Mouse (Mus musculus) left cerebral cortex, adult 18-20 months (tissue): ENCODE results near the gene Tnfsf13. TPM values are rescaled to one million over a fixed set of nuclear protein-coding genes. Genes with fewer than 3 reads are reported as not detected.

Source experiments
- DNase-seq, 2 experiments: peaks; one replicate each; pipeline ENCODE4 v3.0.0; 2021 to 2022; ENCODE audit warnings: low spot score in 2 of 2, mixed read lengths in 1 of 2
- microRNA-seq, 2 experiments: library from miRNA; unstranded; fragments of <30 nt; microRNA quantifications; one replicate each; pipeline ENCODE4 v1.2.0; 2021
- total RNA-seq, 2 experiments: library from RNA; stranded (reverse); gene quantifications; 2 replicates each; pipeline ENCODE4 v1.2.3; 2021

Gene Tnfsf13
- total RNA-seq, 2 experiments from 2014 or later = 1.6 to 2.9 TPM

DNA sequence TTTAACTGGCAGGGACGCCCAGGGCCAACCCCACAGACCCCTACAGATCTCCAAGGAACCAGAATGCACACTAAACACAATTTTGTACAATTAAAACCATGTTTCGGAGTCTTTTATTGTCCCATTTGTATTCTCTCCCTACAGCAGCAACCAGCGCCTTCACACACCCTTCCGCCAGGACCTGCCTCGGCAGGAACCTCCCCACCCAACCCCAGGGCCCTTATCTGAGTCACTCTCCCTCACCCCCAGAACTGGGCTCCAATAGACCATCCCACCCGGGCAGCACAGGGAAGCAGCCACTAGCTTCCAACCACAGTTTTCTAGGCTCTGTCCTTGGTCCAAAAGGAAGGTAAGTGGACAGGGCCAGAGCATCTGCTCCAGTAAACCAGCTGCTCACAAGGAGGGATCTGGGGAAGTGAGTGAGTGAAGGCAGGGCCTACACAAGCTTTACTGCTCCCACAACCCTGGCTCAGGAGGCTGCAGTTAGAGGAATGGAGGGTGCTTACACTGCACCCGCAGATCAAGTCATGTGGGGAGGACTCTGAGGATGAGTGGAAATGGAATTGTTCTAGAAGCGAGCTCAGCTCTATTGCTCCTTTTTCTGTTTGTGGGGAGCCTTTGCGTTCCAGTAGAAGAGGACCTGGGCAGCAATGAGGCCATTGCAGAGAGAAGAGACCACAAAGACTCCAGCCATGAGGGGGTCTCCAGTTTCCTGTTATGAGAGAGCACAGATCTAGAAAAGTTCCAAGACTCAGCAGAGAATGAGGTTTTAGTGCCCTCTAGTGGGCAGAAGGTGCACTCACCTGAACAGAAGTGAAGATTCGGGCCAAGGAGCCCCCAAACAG, 28.7 kb downstream of the Tnfsf13 start:
- peak in 1 of 2 experiments; percentile 44 for DNase-seq

DNA sequence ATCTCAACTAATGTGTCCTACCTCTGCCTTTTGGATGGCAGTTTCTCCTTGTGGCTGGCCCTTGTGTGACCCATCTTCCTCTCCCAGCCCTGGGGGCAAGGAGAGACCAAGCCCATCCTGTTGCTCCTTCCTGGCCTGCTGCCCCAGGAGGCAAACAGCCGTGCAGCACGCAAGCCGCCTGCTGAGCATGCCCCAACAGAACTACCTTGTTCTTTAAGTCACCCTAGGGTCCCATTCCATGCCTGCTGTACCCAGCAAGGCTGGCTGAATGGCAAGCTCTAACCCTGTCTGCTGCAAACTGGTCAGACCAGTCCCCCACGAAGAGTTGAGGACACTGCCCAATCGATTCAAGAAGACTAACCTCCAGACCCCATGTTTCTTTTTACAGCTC, 29.5 kb downstream of the Tnfsf13 start:
- DNase-seq = no peak

DNA sequence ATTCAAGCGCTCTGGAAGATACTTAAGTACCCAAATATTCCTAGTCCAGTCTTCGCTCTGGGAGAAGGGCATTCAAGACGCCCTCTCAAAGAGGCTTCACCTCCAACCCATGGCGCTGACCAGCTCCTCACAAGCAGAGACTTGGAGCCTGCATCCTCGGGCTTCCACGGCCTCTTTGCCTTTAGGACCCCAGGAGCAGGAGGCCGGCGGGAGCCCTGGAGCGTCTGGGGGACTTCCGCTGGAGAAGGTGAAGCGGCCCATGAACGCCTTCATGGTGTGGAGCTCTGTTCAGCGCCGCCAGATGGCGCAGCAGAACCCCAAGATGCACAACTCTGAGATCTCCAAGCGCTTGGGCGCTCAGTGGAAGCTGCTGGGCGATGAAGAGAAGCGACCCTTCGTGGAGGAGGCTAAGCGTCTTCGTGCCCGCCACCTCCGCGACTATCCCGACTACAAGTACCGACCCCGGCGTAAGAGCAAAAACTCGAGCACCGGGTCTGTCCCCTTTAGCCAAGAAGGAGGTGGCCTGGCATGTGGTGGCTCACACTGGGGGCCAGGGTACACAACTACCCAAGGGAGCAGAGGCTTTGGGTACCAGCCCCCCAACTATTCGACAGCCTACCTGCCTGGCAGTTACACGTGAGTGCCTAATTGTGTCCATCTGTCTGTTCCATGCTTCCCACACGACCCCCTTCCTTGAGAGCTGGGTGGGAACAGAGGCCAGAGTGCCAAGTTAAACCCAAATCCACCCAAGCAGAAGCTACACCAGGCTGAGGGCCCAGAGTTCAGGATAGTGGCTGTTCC, 30.1 kb downstream of the Tnfsf13 start, which contains the start of gene Sox15:
TSS of gene Sox15 (plus strand) at position 51 of the 801 bp plus-strand sequence.
- DNase-seq = peak; percentile 67 to 76

DNA sequence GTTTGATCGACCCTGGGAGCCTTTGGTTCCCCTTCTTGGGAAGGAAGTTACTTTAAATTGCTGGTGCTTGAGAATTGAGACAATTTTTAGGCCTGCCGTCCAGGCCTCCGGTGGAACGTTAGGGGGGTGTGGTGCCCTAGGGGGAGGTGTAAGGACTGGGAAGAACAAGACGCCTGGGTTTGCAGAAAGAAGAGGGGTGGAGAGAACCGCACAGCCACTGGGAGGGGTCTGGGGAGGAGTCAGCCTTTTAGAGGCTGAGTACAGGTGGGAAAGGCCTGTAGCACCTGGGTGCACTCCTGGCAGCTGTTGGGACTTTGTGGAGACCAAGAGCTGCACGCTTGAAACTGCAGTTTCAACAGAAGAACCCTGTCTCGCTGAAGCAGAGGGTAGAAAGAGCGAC, 30.8 kb downstream of the Tnfsf13 start:
- DNase-seq = no peak

DNA sequence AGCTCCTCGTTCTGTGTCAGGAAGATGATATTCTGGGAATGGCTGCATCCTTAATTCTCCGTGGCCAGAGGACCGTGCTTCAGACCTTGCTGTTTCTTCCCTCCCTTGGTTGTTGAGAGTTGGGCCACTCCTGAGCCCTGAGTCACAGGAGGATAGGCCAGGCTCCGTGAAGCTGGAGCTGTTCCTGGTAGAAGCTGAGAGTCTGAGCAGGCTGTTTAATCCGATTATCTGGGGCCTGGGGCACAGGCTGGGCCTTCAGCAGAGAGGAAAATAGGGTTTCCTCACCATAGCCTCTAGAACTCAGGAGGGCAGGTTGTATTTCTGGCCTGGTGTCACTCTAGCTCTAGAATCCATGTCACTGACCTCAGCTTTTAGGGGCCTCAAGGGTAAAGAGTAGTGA, 32.2 kb downstream of the Tnfsf13 start:
- DNase-seq = no peak

DNA sequence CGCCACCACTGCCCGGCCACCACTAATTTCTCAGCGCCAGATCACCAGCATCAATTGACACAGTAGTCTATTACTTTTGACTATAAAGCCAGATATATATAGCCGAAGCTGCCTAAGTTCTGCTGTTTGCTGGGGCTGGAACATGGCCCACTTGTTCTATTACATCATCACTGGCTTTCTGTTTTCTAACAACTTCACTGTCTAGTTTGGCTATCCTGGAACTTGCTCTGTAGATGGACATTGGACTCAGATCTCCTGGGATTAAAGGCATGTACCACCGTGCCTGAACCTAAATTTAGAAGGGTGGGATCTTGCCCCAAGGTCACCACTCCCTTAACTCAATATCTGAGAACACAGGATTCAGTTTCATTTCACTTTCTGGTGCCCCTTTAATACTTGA, 39.7 kb downstream of the Tnfsf13 start:
- DNase-seq = no peak

DNA sequence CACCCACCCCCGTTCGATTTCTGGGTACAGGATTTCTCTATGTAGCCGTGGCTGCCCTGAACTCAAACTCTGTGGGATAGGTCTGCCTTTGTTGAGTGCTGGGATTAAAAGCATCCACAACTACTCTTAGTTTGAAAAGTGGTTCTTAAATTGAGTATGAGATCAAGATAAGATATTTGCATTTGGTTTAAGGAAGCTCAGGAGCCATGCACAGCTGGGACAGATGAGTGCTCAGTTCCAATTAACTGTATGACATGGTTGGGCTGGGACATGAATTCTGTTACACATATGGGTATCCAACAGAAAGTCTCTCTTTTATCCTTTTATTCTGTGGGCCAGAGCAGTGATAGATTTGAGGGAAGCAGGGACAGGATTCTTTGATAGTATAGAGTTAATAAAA, 50.1 kb downstream of the Tnfsf13 start:
- DNase-seq = no peak

DNA sequence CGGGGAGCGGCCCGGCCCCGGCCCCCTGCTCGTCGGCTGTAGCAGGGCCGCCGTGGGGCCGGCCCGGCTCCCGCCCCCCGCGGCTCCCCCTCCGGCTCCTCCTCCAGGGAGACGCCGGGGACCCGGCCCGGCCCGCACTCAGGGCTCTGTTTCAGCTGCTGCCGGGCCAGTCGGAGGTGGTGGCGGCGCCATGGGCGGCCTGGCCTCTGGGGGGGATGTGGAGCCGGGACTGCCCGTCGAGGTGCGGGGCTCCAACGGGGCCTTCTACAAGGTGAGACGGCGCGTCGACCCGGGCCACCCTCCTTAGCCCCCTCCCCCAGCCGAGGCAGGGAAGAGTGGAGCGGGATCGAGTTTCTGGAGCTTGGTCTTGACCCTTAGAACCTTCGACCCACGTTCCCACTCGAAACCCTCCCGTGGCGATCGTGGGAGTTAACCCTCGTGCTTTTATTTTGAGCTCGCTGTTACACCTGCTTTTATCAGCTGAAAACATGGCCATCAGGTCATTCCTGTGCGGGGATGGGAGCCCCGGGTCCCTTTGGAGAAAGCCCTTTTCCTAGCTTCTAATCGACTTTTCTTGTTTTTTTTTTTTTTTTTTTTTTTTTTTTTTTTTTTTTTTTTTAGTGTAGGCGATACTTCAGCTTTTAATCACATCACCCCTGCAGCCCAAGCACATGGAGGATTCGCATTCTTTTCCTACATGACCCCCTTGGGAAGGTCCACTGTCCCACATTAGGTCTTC, 52.3 kb downstream of the Tnfsf13 start:
- DNase-seq = no peak

Small RNA genes within 50 kb of the gene (microRNA-seq; reads per million reads assigned to microRNA genes)
- gene Mir1934 (6.1 to 10.4 reads per million in 2 experiments), gene Mir467f (0 reads per million in 2 experiments)

Other genes starting within 250 kb of the Tnfsf13 start
- 1 to 10 TPM; 2.2 to 3.7 TPM for gene Dnah2, start 136.7 kb downstream of the Tnfsf13 start, total RNA-seq
- 10 to 100 TPM; 51.9 to 65.6 TPM for gene Efnb3, start 125.6 kb downstream of the Tnfsf13 start, total RNA-seq
- gene Wrap53, start 105.5 kb downstream of the Tnfsf13 start, total RNA-seq = 10 to 100 TPM in 1 of 2 experiments, 1 to 10 TPM in 1; 9.2 to 10.7 TPM
- gene Trp53, start 105.4 kb downstream of the Tnfsf13 start, total RNA-seq = 10 to 100 TPM; 22.9 to 25.9 TPM
- gene Atp1b2, start 79.8 kb downstream of the Tnfsf13 start, total RNA-seq = 100 to 1,000 TPM; 392 to 424 TPM
- not detected for gene Shbg, start 67.9 kb downstream of the Tnfsf13 start, total RNA-seq
- gene Sat2, start 63.8 kb downstream of the Tnfsf13 start, total RNA-seq = 1 to 10 TPM; 8.5 to 9.5 TPM
- 100 to 1,000 TPM; 148 TPM for gene Fxr2, start 52.8 kb downstream of the Tnfsf13 start, total RNA-seq
- gene Sox15, start 30.5 kb downstream of the Tnfsf13 start, total RNA-seq = not detected
- gene Mpdu1, start 23.1 kb downstream of the Tnfsf13 start, total RNA-seq = 10 to 100 TPM; 47.5 to 58.2 TPM
- 10 to 100 TPM; 15.1 to 15.5 TPM for gene Cd68, start 19.6 kb downstream of the Tnfsf13 start, total RNA-seq
- gene Eif4a1, start 13.4 kb downstream of the Tnfsf13 start, total RNA-seq = 100 to 1,000 TPM; 289 to 295 TPM
- 10 to 100 TPM; 91.4 to 98.7 TPM for gene Senp3, start 3.7 kb downstream of the Tnfsf13 start, total RNA-seq
- gene Tnfsf12, start 10.1 kb upstream of the Tnfsf13 start, total RNA-seq = 10 to 100 TPM; 11.5 to 12.1 TPM
- gene Tnfsfm13, start 10.3 kb upstream of the Tnfsf13 start, total RNA-seq = 1 to 10 TPM; 1.7 to 4.1 TPM
- gene Polr2a, start 72.9 kb upstream of the Tnfsf13 start, total RNA-seq = 10 to 100 TPM; 44.2 to 46.2 TPM
- gene Slc35g3, start 76.2 kb upstream of the Tnfsf13 start, total RNA-seq = not detected
- 100 to 1,000 TPM; 146 to 156 TPM for gene Zbtb4, start 80.1 kb upstream of the Tnfsf13 start, total RNA-seq
- gene Chrnb1, start 110.2 kb upstream of the Tnfsf13 start, total RNA-seq = 1 to 10 TPM; 1.2 TPM
- 10 to 100 TPM; 17.1 to 18.5 TPM for gene Fgf11, start 116.1 kb upstream of the Tnfsf13 start, total RNA-seq
- under 1 TPM in 1 of 2 experiments, not detected in 1; 0.26 TPM for gene Tmem102, start 119.8 kb upstream of the Tnfsf13 start, total RNA-seq
- not detected for gene Gm39566, start 129.5 kb upstream of the Tnfsf13 start, total RNA-seq
- gene Spem2, start 132.7 kb upstream of the Tnfsf13 start, total RNA-seq = not detected
- not detected for gene Spem1, start 136.4 kb upstream of the Tnfsf13 start, total RNA-seq
- 100 to 1,000 TPM; 215 to 224 TPM for gene Nlgn2, start 152.0 kb upstream of the Tnfsf13 start, total RNA-seq
- 100 to 1,000 TPM; 120 to 143 TPM for gene Tmem256, start 152.7 kb upstream of the Tnfsf13 start, total RNA-seq
- gene Plscr3, start 160.6 kb upstream of the Tnfsf13 start, total RNA-seq = 10 to 100 TPM; 15.6 to 17.7 TPM
- under 1 TPM in 1 of 2 experiments, not detected in 1; 0.14 TPM for gene Tnk1, start 172.9 kb upstream of the Tnfsf13 start, total RNA-seq
- not detected for gene Tmem95, start 192.2 kb upstream of the Tnfsf13 start, total RNA-seq
- gene Kctd11, start 195.6 kb upstream of the Tnfsf13 start, total RNA-seq = 1 to 10 TPM; 1.2 to 1.4 TPM
- gene Acap1, start 209.8 kb upstream of the Tnfsf13 start, total RNA-seq = under 1 TPM in 1 of 2 experiments, not detected in 1; 0.14 TPM
- gene 2810408A11Rik, start 215.2 kb upstream of the Tnfsf13 start, total RNA-seq = under 1 TPM; 0.35 to 0.72 TPM
- gene Neurl4, start 215.3 kb upstream of the Tnfsf13 start, total RNA-seq = 100 to 1,000 TPM; 116 to 118 TPM
- 10 to 100 TPM; 33.0 to 33.4 TPM for gene Gps2, start 228.1 kb upstream of the Tnfsf13 start, total RNA-seq
- 100 to 1,000 TPM; 431 to 468 TPM for gene Eif5a, start 236.2 kb upstream of the Tnfsf13 start, total RNA-seq